Mouse (Mus musculus) mammary gland, adult 2 months (tissue): ENCODE measurements around the gene Pitpnm2. TPM values are rescaled to one million over a fixed set of nuclear protein-coding genes. Genes with fewer than 3 reads are reported as not detected.

Experiments used
- polyA plus RNA-seq: library from polyadenylated mRNA; depleted of rRNA; stranded (reverse); fragments of >200 nt; gene quantifications from 2 replicates; pipeline ENCODE4 v1.2.3, GENCODE M21; 2012; ENCODE audit warnings: low replicate concordance; rRNA removed

The Pitpnm2 gene
- polyA plus RNA-seq: 39.4 and 128 TPM in 2 replicates

DNA sequence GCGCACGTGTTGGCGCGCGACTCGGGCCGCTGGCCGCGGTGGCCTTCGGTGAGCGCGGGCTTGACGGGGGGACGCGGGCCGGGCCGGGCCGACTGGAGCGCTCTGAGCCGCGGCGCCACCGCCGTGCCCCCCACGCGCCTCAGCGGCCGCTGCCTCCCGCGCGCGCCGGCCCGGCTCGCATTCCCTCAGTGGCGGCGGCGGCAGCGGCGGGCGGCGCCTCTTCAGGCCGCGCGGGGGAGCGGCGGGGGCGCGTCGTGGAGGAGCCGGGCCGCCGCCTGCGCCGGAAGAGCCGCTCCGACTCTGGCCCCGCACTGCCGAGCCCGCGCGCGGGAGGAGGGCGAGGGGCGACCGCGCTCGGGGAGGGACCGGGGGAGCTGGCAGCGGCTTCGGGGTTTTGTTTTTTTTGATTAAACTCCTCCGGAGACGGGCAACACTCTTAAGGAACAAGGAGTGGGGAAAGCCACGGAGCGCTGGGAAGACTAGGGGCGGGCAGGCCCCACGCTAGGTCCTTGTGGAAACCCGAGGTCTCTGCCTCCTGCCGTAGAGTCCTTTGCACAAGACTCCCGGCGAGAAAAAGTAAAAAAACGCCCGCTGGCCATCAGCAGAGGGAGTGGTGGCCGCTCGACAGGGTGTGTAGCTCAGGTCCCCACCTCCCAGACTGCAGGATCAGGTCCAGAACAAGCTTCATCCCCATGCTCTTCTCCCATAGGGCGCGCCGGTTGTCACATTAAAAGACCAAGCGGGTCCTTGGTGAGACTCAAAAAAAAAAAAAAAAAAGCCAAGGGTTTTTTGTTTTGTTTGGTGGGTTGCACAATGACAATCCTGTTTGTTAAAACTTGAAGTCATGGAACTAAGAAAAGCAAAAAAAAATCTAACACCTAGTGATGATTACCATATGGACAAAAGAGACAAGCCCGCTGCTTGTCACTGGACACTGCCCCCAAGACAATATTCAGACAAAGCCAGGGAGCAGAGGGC, at the start of gene Pitpnm2:
Gene Pitpnm2 (minus strand): TSS at position 147 of the 978 bp plus-strand sequence.

DNA sequence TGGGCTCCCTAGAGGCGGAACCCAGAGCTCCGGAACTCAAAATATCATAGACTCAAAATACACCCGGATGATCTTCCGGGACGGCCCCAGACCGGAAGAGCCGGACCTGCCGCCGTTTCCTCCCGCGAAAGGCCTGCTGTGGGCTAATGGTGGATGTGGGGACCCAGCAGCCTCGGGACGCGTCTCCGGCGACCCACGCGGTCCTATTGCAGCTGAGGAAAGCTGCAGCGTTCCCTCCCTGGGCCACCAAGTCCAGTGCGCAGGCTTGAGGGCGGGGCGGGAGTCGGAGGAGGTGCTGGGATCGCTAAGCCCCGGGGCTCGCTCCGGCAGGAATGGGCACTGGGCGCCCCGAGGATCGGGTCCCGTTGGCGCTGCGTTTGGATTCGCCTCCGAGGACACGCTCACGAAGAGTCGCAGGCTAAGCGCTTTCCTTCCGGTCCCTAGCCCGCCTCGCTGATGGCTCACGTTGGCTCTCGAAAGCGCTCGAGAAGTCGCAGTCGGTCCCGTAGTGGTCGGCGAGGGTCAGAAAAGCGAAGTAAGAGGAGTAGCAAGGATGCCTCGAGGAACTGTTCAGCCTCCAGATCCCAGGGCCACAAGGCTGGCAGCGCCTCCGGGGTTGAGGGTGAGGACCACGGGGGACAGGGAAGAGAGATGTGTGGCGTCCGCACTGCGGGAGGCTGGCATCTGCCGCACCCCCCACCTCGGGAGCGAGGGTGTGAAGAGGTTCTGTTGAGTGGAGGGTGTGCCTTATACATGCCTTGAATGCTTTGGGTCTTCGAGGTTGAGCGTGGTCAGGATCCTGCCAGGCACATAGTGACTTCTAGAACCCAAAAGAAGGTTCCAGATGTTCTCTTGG, 133.3 kb downstream of the Pitpnm2 start, which contains the start of gene Arl6ip4:
Gene Arl6ip4 (plus strand): TSS at position 100 of the 856 bp plus-strand sequence.

DNA sequence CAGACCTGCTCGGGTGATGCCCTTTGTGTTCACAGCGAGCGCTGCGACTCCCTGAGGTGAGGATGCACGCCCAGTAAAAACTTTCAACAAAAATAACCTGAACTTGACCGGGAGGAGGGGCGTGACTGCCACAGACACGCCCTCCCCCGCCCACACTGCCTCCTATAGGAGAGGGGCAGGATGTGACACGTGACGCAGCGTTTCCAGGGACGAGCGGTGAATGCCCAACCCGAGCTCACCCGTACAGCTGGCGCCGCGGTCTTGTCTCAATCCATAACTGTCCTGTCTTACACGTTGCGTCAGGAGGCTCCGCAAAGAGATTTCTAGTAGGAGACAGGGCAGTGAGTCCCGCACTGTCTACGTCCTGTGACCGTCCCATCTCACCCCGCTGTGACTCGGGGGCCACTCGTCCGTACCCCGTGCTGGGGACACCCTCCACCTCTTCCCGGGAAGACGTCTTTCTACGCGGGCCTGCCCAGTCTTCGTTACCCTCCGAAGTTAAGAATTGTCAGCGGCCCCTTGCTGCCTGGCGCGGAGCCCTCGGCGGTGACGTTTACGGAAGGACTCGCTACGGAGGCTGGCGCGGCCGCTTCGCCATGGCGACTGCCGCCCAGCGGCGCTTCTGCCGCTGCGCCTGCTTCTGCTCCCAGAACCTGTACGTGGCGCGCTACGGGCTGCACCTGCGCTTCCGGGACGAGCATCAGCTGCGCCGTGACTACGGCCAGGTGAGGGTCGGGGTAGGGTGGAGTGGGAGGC, 137.6 kb downstream of the Pitpnm2 start, which contains the start of gene Ogfod2:
Gene Ogfod2 (plus strand): TSS at position 556 of the 756 bp plus-strand sequence.

GRCm38 (mm10) chr5:124095596-124096232, 153.8 kb downstream of the Pitpnm2 start, which contains the start of gene Abcb9:
TSS of gene Abcb9 (minus strand) at chr5:124095798.

Other genes with a start within 250 kb of the Pitpnm2 start
- gene Vps37b, start 217.5 kb downstream of the Pitpnm2 start, polyA plus RNA-seq: 36.0 and 89.6 TPM in 2 replicates
- gene Abcb9, start 154.0 kb downstream of the Pitpnm2 start, polyA plus RNA-seq: 12.6 and 19.9 TPM in 2 replicates
- 51.2 and 96.8 TPM in 2 replicates for gene Ogfod2, start 137.5 kb downstream of the Pitpnm2 start, polyA plus RNA-seq
- gene Arl6ip4, start 133.7 kb downstream of the Pitpnm2 start, polyA plus RNA-seq: 18.5 and 36.2 TPM in 2 replicates
- gene Mphosph9, start 78.2 kb upstream of the Pitpnm2 start, polyA plus RNA-seq: 2.8 and 3.6 TPM in 2 replicates
- gene 2810006K23Rik, start 78.3 kb upstream of the Pitpnm2 start, polyA plus RNA-seq: 5.4 and 8.5 TPM in 2 replicates
- gene Cdk2ap1, start 113.3 kb upstream of the Pitpnm2 start, polyA plus RNA-seq: 125 and 162 TPM in 2 replicates
- gene Sbno1, start 176.2 kb upstream of the Pitpnm2 start, polyA plus RNA-seq: 12.5 and 20.0 TPM in 2 replicates
- 54.7 and 64.3 TPM in 2 replicates for gene Kmt5a, start 190.2 kb upstream of the Pitpnm2 start, polyA plus RNA-seq
- gene Rilpl2, start 228.6 kb upstream of the Pitpnm2 start, polyA plus RNA-seq: 21.9 and 44.9 TPM in 2 replicates
- 2.0 and 2.4 TPM in 2 replicates for gene Snrnp35, start 233.4 kb upstream of the Pitpnm2 start, polyA plus RNA-seq